Mouse (Mus musculus): ENCODE measurements around the gene Mas1. TPM values are rescaled to one million over a fixed set of nuclear protein-coding genes. Genes with fewer than 3 reads are reported as not detected.
A peak's percentile ranks its signal among the peaks of the same experiment; 100 is the strongest.

The Mas1 gene
- total RNA-seq, 2 experiments from 2014 or later, result 36.8 to 42.2 TPM

GRCm38 (mm10) chr17:12866853-12867252 is 1.1 kb downstream of the Mas1 start:
- no peak for TF ChIP-seq CTCF (IDR thresholded peaks at IDR 0.05)
- peak; percentile 63 to 65 for DNase-seq (ENCODE audit: extremely low spot score in 1 of 2, low spot score in 2 of 2)
- intact Hi-C loops (cut with DNase I), result loop anchor here (5.0 kb wide), 1 partner anchor 70 kb away; no protein-coding TSS in a partner anchor
- peak overlapping the region; percentile 66 for H3K27ac ChIP-seq
- H3K4me3 ChIP-seq, result no peak overlapping the region

DNA sequence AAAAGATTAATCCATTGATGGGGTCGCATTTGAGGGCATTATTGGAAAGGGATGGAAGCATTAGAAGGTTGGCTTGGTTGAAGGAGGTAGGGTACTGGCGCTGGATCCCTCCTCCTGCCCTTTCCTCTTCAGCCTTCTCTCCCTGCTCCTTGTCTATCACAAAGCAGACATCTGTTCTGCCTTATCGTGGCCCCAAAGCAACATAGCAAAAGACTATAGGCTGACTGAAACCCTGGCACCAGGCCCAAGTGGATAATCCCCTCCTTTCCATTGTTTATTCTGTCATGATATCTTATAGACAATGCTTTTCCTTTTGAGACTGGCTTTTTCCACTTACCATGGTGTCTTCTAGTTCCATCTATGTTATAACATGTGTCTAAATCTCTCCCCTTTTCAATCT is 2.5 kb downstream of the Mas1 start:
- no peak overlapping the region for H3K27ac ChIP-seq
- DNase-seq (ENCODE audit: extremely low spot score in 1 of 2, low spot score in 2 of 2), result no peak
- H3K4me3 ChIP-seq, result no peak overlapping the region
- TF ChIP-seq CTCF (IDR thresholded peaks at IDR 0.05), result no peak
- intact Hi-C loops (cut with DNase I), result loop anchor here (5.0 kb wide), 1 partner anchor 68 kb away; no protein-coding TSS in a partner anchor

DNA sequence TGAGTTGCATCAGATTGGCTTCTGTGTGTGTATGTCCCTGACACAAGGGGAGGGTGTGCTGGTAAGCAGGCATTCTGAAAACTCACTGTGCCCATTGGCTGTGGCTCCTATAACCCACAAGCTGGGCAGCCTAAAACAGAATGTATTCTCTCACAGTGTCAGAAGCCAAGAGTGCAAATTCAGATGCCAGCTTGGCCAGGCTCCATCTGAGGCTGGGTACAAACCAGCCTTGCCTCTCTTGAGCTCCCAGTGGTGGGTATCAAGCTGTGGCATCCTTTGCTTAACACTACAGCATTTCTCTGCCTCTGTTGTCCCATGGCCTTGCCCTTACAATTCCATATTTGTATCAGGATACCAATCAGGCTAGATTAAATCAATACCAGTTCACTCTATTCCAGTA is 3.8 kb downstream of the Mas1 start:
- no peak for DNase-seq (ENCODE audit: extremely low spot score in 1 of 2, low spot score in 2 of 2)
- no peak for TF ChIP-seq CTCF (IDR thresholded peaks at IDR 0.05)
- no peak overlapping the region for H3K4me3 ChIP-seq
- no peak overlapping the region for H3K27ac ChIP-seq
- intact Hi-C loops (cut with DNase I), result no loop called here

GRCm38 (mm10) chr17:12859006-12859520 is 8.9 kb downstream of the Mas1 start:
- no peak for TF ChIP-seq CTCF (IDR thresholded peaks at IDR 0.05)
- no peak overlapping the region for H3K27ac ChIP-seq
- no peak for DNase-seq (ENCODE audit: extremely low spot score in 1 of 2, low spot score in 2 of 2)
- intact Hi-C loops (cut with DNase I), result no loop called here
- no peak overlapping the region for H3K4me3 ChIP-seq

DNA sequence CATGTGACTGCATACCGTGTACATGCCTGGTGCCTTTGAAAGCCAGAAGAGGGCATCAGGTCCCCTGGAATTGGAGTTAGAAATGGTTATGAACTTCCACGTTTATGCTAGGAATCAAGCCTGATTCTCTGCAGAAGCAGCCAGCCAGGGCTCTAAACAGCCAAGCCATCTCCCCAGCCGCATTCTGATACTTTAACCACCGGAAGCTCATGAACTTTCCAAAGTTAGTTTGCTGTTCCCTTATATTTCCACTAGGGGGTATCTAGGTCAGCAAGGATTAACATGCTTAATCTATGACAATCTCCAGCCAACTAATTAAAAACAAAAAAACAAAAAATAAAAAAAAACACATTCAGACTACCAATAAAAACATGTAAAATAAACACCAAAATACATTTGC is 9.9 kb downstream of the Mas1 start:
- H3K27ac ChIP-seq, result no peak overlapping the region
- intact Hi-C loops (cut with DNase I), result no loop called here
- peak; percentile 65 for TF ChIP-seq CTCF (IDR thresholded peaks at IDR 0.05)

GRCm38 (mm10) chr17:12857395-12857794 is 10.5 kb downstream of the Mas1 start:
- intact Hi-C loops (cut with DNase I), result no loop called here
- Histone ChIP-seq H3K27ac (no peak overlapping the region), H3K4me3 (no peak overlapping the region)
- no peak for TF ChIP-seq CTCF (IDR thresholded peaks at IDR 0.05)
- DNase-seq (ENCODE audit: extremely low spot score in 1 of 2, low spot score in 2 of 2), result no peak

More for the DNA sequence above, 9.9 kb downstream of the Mas1 start:
- H3K4me3 ChIP-seq, result no peak overlapping the region
- DNase-seq (ENCODE audit: extremely low spot score in 1 of 2, low spot score in 2 of 2), result no peak

DNA sequence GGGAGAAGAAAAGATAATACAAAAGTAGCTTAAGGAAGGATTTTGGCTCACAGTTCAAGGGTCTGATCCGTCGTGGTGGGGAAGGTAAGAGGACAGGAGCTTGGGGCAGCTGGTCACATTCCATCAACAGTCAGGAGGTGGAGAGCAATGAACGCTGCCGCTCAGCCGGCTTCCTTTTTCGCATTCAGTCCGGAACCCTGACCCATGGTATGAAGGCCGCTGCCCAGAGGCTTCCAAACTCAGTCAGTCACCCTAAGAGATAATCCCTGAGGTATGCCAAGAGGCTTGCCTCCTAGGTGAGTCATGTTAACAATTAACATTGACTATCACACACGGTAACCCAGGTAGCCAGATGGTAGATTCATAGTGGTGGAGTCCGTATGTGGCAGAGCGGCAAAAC is 13.6 kb downstream of the Mas1 start:
- intact Hi-C loops (cut with DNase I), result no loop called here
- no peak for DNase-seq (ENCODE audit: extremely low spot score in 1 of 2, low spot score in 2 of 2)
- Histone ChIP-seq H3K4me3 (no peak overlapping the region), H3K27ac (peak overlapping the region; percentile 10; the same call in 1 of the 2 replicates)
- no peak for TF ChIP-seq CTCF (IDR thresholded peaks at IDR 0.05)

- TF ChIP-seq CTCF (IDR thresholded peaks at IDR 0.05), result no peak
Measured at GRCm38 (mm10) chr17:12853821-12854220, 14.1 kb downstream of the Mas1 start.

GRCm38 (mm10) chr17:12851689-12852088 is 16.3 kb downstream of the Mas1 start:
- intact Hi-C loops (cut with DNase I), result no loop called here
- peak overlapping the region; percentile 41 for H3K4me3 ChIP-seq
- no peak for TF ChIP-seq CTCF (IDR thresholded peaks at IDR 0.05)
- H3K27ac ChIP-seq, result peak overlapping the region; percentile 79
- DNase-seq (ENCODE audit: extremely low spot score in 1 of 2, low spot score in 2 of 2), result peak in 1 of 2 experiments; percentile 45

More at GRCm38 (mm10) chr17:12853821-12854220, 14.1 kb downstream of the Mas1 start:
- intact Hi-C loops (cut with DNase I), result no loop called here
- Histone ChIP-seq H3K4me3 (no peak overlapping the region), H3K27ac (peak overlapping the region; percentile 19; the same call in 1 of the 2 replicates)
- no peak for DNase-seq (ENCODE audit: extremely low spot score in 1 of 2, low spot score in 2 of 2)

- intact Hi-C loops (cut with DNase I), result no loop called here
- peak overlapping the region; percentile 76 for H3K27ac ChIP-seq
- no peak for TF ChIP-seq CTCF (IDR thresholded peaks at IDR 0.05)
- peak in 1 of 2 experiments; percentile 53 for DNase-seq (ENCODE audit: extremely low spot score in 1 of 2, low spot score in 2 of 2)
- H3K4me3 ChIP-seq, result peak overlapping the region; percentile 21
Measured at GRCm38 (mm10) chr17:12849778-12850382, 18.1 kb downstream of the Mas1 start.

GRCm38 (mm10) chr17:12847736-12848135 is 20.2 kb downstream of the Mas1 start:
- no peak for DNase-seq (ENCODE audit: extremely low spot score in 1 of 2, low spot score in 2 of 2)
- TF ChIP-seq CTCF (IDR thresholded peaks at IDR 0.05), result no peak
- intact Hi-C loops (cut with DNase I), result no loop called here
- no peak overlapping the region for H3K4me3 ChIP-seq
- H3K27ac ChIP-seq, result no peak overlapping the region

- peak in 1 of 2 experiments; percentile 54 for DNase-seq (ENCODE audit: extremely low spot score in 1 of 2, low spot score in 2 of 2)
- intact Hi-C loops (cut with DNase I), result no loop called here
- TF ChIP-seq CTCF (IDR thresholded peaks at IDR 0.05), result no peak
- Histone ChIP-seq H3K4me3 (no peak overlapping the region), H3K27ac (peak overlapping the region; percentile 32)
Measured at GRCm38 (mm10) chr17:12846474-12846873, 21.5 kb downstream of the Mas1 start.

DNA sequence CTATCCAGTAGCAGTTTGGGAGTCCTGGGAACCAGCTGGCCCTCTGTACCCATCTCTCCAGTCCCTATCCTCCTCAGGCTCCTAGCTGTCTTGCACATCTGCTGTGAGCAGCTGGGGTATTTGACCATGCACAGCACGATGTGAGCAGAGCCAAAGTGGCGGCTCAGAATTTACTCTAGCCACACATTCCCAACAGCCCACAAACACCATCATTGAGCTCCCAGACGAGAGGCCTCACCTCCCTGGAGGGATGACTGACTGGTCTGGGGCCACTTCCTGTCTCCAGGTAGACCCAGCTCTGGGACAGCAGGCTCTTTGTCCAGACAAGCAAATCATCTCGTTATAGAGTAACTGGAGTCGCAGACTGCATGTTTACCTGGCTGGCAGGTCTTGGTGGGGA is 22.1 kb downstream of the Mas1 start:
- peak overlapping the region; percentile 32; the same call in 1 of the 2 replicates for H3K27ac ChIP-seq
- intact Hi-C loops (cut with DNase I), result no loop called here
- no peak for TF ChIP-seq CTCF (IDR thresholded peaks at IDR 0.05)

More for the DNA sequence above, 22.1 kb downstream of the Mas1 start:
- H3K4me3 ChIP-seq, result no peak overlapping the region
- DNase-seq (ENCODE audit: extremely low spot score in 1 of 2, low spot score in 2 of 2), result peak in 1 of 2 experiments; percentile 10

All from left cerebral cortex, adult 2 months (tissue).